Mouse (Mus musculus): ENCODE data around the gene Zfr2. TPM values are rescaled to one million over a fixed set of nuclear protein-coding genes. Genes with fewer than 3 reads are reported as not detected.
"Not testable (repeated sequence)": the region's sequence is repeated elsewhere in the genome, so short reads cannot be mapped to it uniquely, and the experiment has no call there.

The Zfr2 gene
- total RNA-seq, 1 experiment from 2014 or later: 22.3 TPM

- DNase-seq: no peak
These were observed 29.8 kb upstream of the Zfr2 start for GRCm38 (mm10) chr10:81202978-81203720.

DNA sequence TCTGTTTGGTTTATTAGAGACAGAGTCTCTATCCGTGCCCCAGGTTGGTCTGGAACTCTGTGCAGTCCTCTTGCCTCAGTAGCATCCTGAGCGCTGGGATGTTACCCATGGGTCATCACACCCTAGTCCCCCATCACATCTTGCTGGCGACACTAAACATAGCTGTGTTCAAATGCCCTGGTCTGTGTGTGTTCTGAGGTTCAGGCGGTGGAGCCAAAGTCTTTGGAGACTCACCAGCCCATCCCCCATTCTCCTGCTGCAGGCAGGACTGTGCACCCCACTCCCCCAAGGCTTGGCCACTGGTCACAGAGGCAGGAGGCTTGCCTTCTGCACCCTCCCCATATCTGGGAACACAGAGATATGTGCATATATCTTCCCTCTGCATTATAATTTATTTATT is 28.8 kb upstream of the Zfr2 start:
- DNase-seq: no peak

DNA sequence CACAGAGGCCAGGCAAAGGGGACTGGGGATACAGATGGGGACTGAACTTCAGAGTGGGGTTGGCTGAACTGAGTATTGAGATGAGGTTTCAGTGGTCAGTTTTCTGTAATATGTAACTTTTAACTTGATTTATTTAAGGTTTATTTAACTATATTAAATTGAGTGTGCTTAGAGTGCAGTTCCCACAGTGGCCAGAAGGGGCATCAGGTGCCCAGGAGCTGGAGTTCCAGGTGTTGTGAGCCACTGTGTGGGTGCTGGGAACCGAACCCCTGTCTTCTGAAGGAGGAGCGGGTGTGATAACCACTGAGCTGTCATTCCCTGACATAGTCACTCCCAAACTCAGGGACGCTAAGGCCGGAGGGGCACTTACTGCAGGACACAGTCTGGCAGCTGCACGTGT is 22.8 kb upstream of the Zfr2 start:
- DNase-seq: no peak

DNA sequence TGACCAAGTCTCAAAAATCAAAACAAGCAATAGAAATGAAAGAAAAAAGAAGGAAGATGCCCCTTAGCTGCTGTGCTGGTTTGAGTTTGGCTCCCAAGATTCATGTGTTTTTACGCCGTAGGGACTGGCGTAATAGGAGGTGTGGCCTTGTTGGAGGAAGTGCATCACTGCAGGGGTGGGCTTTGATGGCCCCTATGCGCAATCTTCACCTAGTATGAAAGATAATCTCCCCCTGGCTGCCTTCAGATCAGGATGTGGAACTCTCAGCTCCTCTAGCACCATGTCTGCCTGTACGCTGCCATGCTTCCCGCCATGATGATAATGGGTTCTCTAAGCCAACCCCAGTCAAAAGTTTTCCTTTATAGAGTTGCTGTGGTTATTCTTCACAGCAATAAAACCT is 16.7 kb upstream of the Zfr2 start:
- DNase-seq: no peak

DNA sequence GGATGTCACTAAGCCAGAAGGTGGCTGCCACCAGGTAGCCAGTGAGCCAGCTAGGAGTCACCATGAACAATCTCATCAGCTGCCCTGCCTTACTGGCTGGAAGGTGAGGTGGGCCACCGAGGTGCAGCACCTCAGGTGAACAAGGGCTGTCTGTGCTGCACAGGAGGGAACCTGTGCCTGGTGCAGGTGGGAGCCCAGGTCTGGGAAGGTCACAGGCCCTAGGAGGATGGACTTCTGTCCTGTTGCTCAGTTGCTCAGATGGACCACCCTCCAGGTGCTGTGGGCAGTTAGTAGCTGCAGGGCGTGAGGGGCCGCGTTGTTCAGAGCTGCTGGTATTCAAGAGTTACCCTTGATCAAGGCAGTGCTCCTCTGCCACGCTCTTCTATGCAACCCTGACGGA is 16.1 kb upstream of the Zfr2 start:
- no peak for DNase-seq

DNA sequence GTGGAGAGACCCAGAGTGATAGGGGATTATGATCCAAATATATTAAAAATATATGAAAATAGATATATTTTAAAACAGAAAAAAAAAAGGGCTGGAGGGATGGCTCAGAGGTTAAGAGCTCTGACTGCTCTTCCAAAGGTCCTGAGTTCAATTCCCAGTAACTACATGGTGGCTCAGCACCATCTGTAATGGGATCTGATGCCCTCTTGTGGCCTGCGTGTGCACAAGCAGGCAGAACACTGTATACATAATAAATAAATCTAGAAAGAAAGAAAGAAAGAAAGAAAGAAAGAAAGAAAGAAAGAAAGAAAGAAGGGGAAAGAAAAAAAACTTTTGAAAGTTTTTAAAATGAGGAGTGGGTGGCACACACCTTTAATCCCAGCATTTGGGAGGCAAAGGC is 15.7 kb upstream of the Zfr2 start:
- DNase-seq: not testable (repeated sequence)

DNA sequence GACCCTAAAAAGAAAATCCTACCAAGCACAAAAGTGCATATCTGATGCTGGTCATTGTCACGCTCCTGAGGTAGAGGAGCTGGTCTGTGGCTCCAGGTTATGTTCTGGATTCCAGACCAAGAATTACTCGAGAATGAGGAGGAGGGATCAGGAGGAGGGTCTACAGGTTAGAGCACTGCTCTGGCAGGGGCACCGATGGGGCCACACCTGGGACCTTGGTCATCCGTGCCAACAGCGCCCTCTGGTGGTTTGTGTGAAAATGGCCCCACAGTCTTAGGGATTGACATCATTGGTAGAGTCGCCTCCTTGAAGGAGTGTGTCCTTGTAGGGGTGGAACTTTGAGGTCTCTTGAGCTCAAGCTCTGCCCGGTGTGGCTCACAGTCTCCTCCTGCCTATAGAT is 15.0 kb upstream of the Zfr2 start:
- peak; percentile 73 for DNase-seq

DNA sequence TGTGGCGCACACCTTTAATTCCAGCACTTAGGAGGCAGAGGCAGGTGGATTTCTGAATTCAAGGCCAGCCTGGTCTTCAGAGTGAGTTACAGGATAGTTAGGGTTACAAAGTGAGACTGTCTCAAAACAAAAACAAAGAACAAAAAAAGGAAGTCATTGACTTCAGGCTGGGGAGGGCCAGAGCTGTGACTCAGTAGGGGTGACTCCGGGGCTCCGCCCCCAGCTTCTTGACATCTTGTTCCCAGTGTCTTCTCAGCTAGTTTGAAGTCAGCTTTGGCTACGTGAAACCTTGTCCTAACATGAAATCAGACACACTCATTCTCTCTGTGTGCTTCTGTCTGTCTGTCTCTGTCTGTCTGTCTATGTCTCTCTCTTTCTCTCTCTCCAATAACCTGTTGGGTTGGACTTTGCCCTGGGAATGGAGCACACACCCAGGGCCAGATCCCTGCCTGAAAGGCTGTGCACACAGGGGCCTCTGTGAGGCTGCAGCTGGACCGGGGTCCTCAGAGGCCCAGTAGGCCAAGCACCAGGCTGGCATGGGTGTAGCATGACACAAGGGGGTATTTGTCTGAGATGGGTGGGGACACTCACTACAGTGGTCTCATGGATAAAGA is 11.4 kb upstream of the Zfr2 start:
- DNase-seq: no peak

GRCm38 (mm10) chr10:81223731-81224130 is 9.2 kb upstream of the Zfr2 start:
- DNase-seq: not testable (repeated sequence)

GRCm38 (mm10) chr10:81229735-81230437 is 3.1 kb upstream of the Zfr2 start:
- no peak for DNase-seq

DNA sequence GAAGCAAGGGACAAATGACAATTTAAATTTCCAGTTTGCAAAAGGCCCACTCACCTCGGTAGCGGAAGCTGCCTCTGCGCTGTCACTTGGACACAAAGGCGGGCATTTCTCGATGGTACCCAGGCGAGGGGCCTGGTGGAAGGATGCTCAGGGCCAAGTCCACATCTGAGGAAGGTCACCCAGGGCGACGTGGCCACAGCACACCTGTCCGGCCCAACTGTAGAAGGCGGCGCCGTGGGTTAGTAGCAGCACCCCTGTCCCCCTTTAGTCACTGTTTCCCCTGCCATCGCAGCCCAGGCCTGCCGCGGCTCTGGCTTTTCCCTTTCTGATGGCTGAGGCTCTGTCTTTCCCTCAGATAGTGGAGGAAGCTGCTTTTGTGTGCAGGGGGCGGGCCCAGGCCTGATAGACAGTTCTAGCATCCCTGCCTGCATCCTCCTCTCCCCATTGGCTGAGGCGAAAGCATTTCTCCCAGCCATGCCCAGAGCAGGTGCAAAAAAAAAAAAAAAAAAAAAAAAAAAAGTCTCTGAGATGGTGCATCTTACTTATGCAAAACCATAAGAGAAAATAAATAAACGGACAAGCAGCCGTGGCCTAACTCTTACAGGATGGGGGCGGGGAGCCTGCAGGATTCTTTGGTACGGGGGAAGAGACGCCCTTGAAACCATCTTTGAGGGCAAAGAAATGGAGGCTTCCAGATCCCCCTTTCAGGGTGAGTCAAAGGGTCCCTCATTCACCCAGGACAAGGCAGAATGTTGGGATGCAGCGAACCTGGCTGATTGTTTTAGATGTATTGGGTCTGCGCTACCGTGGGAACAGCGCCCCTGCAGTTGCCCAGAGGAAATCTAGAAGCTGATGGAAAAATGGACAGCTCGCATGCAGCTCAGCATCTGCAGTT is 2.3 kb upstream of the Zfr2 start, which contains the start of gene Atcay:
Gene Atcay, minus strand, starts transcription at position 396 of the 895 bp plus-strand sequence.
- DNase-seq: no peak

DNA sequence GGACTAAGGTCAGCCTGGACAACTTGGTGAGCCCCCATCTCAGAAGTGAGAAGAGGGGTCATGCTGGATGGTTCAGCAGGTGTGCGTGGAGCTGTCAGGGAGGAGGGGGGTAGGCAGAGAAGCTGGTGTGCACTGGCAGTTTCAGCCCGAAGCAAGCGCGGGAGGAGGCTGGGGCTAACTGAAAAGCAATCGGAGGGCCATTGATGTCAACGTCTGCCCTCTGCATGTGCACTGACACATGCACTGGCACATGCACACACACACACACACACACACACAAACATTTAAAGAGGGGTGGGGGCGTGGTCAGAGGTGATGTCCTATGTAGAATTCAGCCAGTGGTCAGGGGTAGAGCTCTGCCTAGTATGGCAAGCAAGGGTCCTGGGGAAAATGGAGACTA is 1.5 kb upstream of the Zfr2 start:
- DNase-seq: no peak

GRCm38 (mm10) chr10:81233226-81233585 is 251 bp downstream of the Zfr2 start:
- DNase-seq: no peak

GRCm38 (mm10) chr10:81234206-81234605 is 1.3 kb downstream of the Zfr2 start:
- no peak for DNase-seq

DNA sequence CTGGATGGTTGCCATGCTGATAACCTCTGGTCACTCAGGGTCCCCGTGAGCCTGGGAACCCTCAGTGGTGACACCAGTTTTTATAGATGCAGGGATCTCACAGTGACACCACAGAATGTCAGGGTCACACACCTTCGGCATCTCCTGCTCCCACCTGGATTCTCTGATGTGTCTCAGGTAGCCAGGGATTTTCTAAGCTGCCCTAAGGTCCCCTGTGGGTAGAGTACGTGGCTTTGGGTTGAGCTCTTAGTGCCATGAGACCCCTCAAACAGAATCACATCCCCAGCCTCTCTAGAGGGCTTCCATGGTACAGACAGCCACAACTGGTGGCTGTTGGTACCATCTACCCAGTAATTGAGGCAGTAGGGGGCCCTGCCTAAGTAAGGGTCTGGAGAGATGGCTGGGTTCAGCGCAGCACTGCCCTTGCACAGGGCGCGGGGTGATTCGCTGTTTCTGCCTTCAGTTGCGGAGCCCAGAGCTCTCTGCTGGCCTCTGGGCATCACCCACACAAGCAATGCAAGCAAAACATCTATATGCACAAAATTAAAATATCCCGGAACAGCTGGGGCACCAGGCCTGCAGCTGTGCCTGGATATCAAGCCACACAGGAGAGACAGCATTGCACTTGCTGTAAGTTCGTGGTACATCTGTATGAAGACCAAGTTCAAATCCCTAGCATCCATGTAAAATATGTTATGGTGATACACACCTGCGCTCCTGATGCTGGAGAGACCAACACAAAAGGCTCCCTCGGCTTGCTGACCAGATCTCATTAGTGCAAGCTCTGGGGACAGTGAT is 3.7 kb downstream of the Zfr2 start:
- DNase-seq: no peak

DNA sequence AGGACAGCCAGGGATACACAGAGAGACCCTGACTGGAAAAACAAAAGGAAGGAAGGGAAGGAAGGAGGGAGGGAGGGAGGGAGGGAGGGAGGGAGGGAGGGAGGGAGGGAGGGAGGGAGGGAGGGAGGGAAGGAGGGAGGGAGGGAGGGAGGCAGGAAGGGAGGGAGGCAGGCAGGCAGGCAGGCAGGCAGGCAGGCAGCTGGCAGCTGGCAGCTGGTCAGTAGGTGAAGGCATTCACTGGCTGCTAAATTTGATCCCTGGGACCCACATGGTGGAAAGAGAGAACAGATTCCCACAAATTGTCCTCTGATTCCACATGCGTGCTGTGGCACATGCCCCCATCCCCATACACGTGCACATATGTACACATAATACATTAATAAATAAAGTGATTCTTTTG is 5.7 kb downstream of the Zfr2 start:
- no peak for DNase-seq

DNA sequence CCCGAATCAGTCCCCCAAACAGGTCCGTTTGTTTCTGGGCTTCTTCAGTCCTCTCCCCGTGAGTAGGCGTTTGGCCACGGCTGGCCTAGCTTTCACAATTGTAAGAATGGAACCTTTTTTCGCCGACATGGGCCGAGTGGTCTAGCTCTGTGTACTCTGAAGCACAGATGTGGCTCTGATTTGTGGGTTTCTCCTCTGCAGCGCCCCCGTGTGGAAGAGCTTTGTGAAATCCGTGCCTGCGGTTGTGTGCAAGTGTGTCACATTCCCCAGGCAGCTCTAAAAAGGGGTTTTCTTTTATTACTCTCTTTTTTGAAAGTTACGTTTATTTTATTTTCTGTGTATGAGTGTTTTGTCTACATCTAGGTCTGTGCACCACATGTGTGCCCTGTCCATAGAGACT is 7.9 kb downstream of the Zfr2 start:
- peak; percentile 65 for DNase-seq

GRCm38 (mm10) chr10:81242021-81242420 is 9.1 kb downstream of the Zfr2 start:
- no peak for DNase-seq

DNA sequence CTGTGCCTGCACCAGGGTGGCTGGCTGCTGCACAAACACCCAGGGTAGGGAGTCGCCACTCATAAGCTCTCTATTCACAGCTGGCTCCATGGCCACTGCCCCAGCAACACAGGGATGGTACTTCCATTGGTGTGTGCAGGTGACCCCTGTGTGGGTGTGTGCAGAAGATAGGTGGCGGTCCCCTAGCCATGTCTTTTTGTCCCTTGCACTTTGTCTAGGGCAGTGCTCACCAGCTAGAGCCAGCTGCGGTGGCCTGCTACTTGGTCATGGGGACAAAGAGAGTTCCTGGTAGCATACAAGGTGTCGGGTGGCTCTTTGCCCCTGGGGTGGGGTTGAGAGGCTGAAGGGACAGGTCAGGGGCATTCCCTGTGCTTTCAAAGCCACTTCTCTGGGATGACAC is 11.2 kb downstream of the Zfr2 start:
- no peak for DNase-seq

DNA sequence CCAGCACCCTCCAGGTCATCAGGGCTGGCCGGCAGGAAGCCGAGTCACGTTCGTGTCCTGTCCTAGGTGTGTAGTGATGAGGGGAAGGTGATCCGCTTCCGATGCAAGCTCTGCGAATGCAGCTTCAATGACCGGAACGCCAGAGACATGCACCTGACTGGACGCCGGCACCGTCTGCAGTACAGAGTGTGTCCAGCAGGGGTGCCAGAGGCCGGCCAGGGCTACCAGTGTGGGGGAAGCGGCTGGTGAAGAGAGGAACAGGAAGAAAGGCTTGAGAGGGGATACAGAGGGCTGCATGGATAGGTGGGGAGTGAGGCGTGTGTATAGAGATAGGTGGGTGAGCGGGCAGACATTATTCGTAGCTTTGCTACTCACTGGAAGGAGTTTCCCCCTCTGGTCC is 11.6 kb downstream of the Zfr2 start:
- peak; percentile 82 for DNase-seq

GRCm38 (mm10) chr10:81245166-81245565 is 12.2 kb downstream of the Zfr2 start:
- no peak for DNase-seq

- DNase-seq: no peak
These were observed 14.8 kb downstream of the Zfr2 start for GRCm38 (mm10) chr10:81247804-81248203.

All from adrenal gland, postnatal 25 days (tissue).